Mouse (Mus musculus): ENCODE data around the gene Pop5. TPM values are rescaled to one million over a fixed set of nuclear protein-coding genes. Genes with fewer than 3 reads are reported as not detected.

Pop5 gene
- polyA plus RNA-seq, 1 experiment from 2014 or later = 92.8 TPM

DNA sequence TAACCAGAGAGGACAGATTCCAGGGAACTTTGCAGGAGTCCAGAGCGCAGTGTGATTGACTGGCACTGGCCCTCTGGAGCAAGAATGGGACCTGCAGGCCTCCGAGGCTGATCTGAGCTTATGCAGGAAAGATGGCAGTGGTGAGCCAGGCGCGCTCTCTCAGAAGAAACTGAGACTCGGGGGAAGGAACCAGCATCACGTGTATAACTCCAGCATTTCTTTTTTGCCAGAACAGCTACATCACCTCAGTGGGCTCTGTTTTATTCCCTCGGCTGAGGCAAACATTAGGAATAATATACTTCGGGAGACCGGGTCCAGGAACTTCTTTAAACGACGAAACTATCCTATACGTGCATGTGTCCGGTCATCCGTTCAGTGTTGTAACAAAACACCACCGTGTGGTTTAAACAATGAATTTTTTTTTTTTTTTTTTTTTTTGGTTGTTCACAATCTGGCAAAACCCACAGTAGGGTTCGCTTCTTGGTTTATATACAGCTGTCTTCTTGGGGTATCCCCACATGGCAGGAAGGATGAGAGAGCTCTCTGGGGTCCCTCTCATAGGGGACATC is 4.0 kb upstream of the Pop5 start:
- 0 out of 2 replicates have a peak overlapping the region, but pooled peaks have one; percentile 15 for H3K4me2 ChIP-seq (ENCODE audit: low read length)
- H3K9me3 ChIP-seq (replicated peaks; ENCODE audit: control insufficient read depth, low read length, poor library complexity, severe bottlenecking) = no peaks in the 10 kb centered on the region
- WGBS = 40% methylated on average over 16 of the region's 16 CpGs

GRCm38 (mm10) chr5:115232516-115232915 is 3.1 kb upstream of the Pop5 start:
- 0 out of 2 replicates have a peak, but pooled peaks cover 3% of the 10 kb centered on the region for H3K27me3 ChIP-seq (ENCODE audit: control insufficient read depth, insufficient read depth, low read depth, low read length)
- no peaks in the 10 kb centered on the region for H3K9me3 ChIP-seq (replicated peaks; ENCODE audit: control insufficient read depth, low read length, poor library complexity, severe bottlenecking)
- H3K4me3 ChIP-seq (ENCODE audit: low read depth, low read length) = no peak overlapping the region
- WGBS = 76% methylated on average over 6 of the region's 6 CpGs
- H3K4me1 ChIP-seq (ENCODE audit: control insufficient read depth, insufficient read depth, low read length) = peaks cover 9% of the 10 kb centered on the region; the same call in 1 of the 2 replicates
- ATAC-seq = no peak
- H3K4me2 ChIP-seq (ENCODE audit: low read length) = no peak overlapping the region
- no peak overlapping the region for H3K9ac ChIP-seq (ENCODE audit: low read depth, low read length)
- H3K36me3 ChIP-seq (ENCODE audit: control insufficient read depth, insufficient read depth, low read length) = no peaks in the 10 kb centered on the region
- H3K27ac ChIP-seq (ENCODE audit: low read length) = no peak overlapping the region

More for the DNA sequence above, 4.0 kb upstream of the Pop5 start:
- Histone ChIP-seq H3K4me3 (ENCODE audit: low read depth, low read length) (no peak overlapping the region), H3K36me3 (ENCODE audit: control insufficient read depth, insufficient read depth, low read length) (no peaks in the 10 kb centered on the region), H3K27me3 (ENCODE audit: control insufficient read depth, insufficient read depth, low read depth, low read length) (0 out of 2 replicates have a peak, but pooled peaks cover 3% of the 10 kb centered on the region), H3K4me1 (ENCODE audit: control insufficient read depth, insufficient read depth, low read length) (peaks cover 7% of the 10 kb centered on the region; the same call in 1 of the 2 replicates), H3K9ac (ENCODE audit: low read depth, low read length) (no peak overlapping the region), H3K27ac (ENCODE audit: low read length) (no peak overlapping the region)
- ATAC-seq = no peak

DNA sequence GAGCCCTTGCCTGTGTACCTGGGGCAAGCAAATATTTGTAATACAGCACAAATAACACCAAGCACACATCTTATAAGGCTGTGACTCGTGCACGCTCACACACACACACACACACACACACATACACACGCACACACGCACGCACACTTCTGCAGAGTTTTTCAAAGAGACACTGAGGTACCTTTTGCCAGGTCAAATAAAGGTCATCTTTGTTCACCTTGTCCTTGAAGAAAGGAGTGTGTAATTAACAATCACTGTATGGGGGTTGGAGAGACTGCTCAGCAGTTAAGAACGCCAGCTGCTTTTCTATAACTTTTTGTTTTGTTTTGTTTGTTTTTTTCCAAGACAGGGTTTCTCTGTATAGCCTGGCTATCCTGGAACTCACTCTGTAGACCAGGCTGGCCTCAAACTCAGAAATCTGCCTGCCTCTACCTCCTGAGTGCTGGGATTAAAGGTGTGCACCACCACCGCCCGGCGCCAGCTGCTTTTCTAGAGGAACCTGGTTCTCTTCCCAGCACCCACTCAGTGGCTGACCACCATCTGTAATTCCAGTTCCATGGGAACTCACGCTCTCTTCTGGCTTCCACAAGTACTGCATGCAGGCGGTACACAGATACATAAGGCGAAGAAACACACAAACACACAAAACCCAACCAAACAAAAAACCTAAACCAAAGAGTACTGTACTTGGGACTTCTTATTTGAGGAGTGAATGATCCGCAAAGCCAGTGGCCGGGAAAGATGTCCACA is 2.4 kb upstream of the Pop5 start:
- Histone ChIP-seq H3K27ac (ENCODE audit: low read length) (no peak overlapping the region), H3K9me3 (replicated peaks; ENCODE audit: control insufficient read depth, low read length, poor library complexity, severe bottlenecking) (no peaks in the 10 kb centered on the region), H3K36me3 (ENCODE audit: control insufficient read depth, insufficient read depth, low read length) (no peaks in the 10 kb centered on the region), H3K4me3 (ENCODE audit: low read depth, low read length) (no peak overlapping the region), H3K4me2 (ENCODE audit: low read length) (no peak overlapping the region), H3K27me3 (ENCODE audit: control insufficient read depth, insufficient read depth, low read depth, low read length) (0 out of 2 replicates have a peak, but pooled peaks cover 3% of the 10 kb centered on the region), H3K9ac (ENCODE audit: low read depth, low read length) (no peak overlapping the region), H3K4me1 (ENCODE audit: control insufficient read depth, insufficient read depth, low read length) (peaks cover 9% of the 10 kb centered on the region; the same call in 1 of the 2 replicates)
- ATAC-seq = no peak
- WGBS = 90% methylated on average over 14 of the region's 14 CpGs

GRCm38 (mm10) chr5:115234519-115234918 is 1.1 kb upstream of the Pop5 start:
- 0 out of 2 replicates have a peak, but pooled peaks cover 1% of the 10 kb centered on the region for H3K27me3 ChIP-seq (ENCODE audit: control insufficient read depth, insufficient read depth, low read depth, low read length)
- H3K4me3 ChIP-seq (ENCODE audit: low read depth, low read length) = no peak overlapping the region
- no peaks in the 10 kb centered on the region for H3K36me3 ChIP-seq (ENCODE audit: control insufficient read depth, insufficient read depth, low read length)
- H3K9ac ChIP-seq (ENCODE audit: low read depth, low read length) = no peak overlapping the region
- H3K9me3 ChIP-seq (replicated peaks; ENCODE audit: control insufficient read depth, low read length, poor library complexity, severe bottlenecking) = no peaks in the 10 kb centered on the region
- H3K27ac ChIP-seq (ENCODE audit: low read length) = no peak overlapping the region
- ATAC-seq = no peak
- no peak overlapping the region for H3K4me2 ChIP-seq (ENCODE audit: low read length)
- peaks cover 16% of the 10 kb centered on the region; the same call in 1 of the 2 replicates for H3K4me1 ChIP-seq (ENCODE audit: control insufficient read depth, insufficient read depth, low read length)
- WGBS = 48% methylated on average over 6 of the region's 6 CpGs

DNA sequence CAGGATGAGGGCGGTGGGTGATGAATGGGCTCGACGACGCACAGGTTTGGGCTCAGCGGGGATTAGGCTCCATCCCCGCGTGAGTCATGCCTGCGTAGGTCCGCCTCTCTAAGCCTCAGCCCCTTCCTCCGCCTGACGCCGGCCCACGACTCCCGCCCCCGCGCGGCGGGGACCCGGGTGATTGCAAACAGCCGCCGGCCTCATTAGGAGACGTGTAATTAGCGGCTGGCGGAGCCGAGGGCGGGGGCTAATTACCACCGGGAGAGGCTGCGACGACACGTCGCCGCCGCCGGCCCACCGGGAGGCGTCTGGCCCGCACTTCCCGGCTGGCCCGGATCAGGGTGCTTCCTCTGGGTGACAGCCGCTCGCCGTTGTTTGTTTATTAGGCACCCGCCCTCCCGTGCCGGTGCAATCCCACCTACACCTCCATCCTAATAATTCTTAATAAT is 289 bp upstream of the Pop5 start:
- H3K27ac ChIP-seq (ENCODE audit: low read length) = peak overlapping the region; percentile 70
- WGBS = under 1% methylated on average over 45 of the region's 45 CpGs
- H3K4me1 ChIP-seq (ENCODE audit: control insufficient read depth, insufficient read depth, low read length) = peaks cover 16% of the 10 kb centered on the region; the same call in 1 of the 2 replicates
- H3K4me2 ChIP-seq (ENCODE audit: low read length) = peak overlapping the region; percentile 74
- H3K27me3 ChIP-seq (ENCODE audit: control insufficient read depth, insufficient read depth, low read depth, low read length) = no peaks in the 10 kb centered on the region
- peak; percentile 55 for ATAC-seq
- peak overlapping the region; percentile 46 for H3K4me3 ChIP-seq (ENCODE audit: low read depth, low read length)
- H3K9ac ChIP-seq (ENCODE audit: low read depth, low read length) = peak overlapping the region; percentile 72
- H3K36me3 ChIP-seq (ENCODE audit: control insufficient read depth, insufficient read depth, low read length) = peaks cover 3% of the 10 kb centered on the region; the same call in 1 of the 2 replicates
- H3K9me3 ChIP-seq (replicated peaks; ENCODE audit: control insufficient read depth, low read length, poor library complexity, severe bottlenecking) = no peaks in the 10 kb centered on the region

DNA sequence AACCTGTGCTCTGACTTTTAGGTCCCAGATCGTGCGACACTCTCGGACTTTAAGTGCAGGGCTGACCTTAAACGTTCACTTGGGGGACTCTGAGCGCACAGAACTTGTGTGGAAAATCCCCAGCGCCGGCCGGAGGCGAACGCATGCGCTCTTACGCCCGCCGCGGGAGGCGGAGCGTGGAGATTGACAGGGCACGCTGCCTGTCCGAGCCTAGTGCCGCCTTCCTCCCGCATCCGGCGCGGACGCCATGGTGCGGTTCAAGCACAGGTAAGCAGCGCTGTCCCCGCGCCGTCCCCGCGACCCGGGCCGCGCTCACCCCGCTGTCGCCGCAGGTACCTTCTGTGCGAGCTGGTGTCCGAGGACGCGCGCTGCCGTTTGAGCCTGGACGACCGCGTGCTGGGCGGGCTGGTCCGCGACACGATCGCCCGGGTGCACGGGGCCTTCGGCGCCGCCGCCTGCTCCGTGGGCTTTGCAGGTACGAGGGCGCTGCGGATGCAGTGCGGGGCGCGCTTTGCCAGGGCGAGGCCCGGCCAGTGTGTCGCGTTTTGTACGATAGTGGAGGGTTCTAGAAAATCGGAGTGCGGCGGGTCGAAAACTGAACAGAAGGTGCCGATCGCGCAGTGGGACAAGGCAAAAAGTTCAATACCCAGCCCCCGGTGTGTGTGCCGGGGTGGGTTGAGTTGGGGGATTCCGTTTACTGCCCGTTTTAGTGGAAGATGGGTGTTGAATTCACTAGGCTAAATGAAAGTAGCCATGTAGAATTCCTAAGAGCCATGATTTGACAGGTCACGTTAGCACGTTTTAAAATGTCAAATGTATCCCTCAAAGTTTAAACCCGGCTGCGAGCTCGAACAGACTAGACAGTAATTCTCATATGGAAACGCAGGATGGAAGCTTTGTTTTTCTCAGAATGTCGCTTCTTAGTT is 2.4 kb downstream of the Pop5 start:
- H3K4me3 ChIP-seq (ENCODE audit: low read depth, low read length) = peak overlapping the region; percentile 85
- H3K27ac ChIP-seq (ENCODE audit: low read length) = peak overlapping the region; percentile 73
- no peaks in the 10 kb centered on the region for H3K27me3 ChIP-seq (ENCODE audit: control insufficient read depth, insufficient read depth, low read depth, low read length)
- no peaks in the 10 kb centered on the region for H3K9me3 ChIP-seq (replicated peaks; ENCODE audit: control insufficient read depth, low read length, poor library complexity, severe bottlenecking)
- peak; percentile 85 for ATAC-seq
- peaks cover 26% of the 10 kb centered on the region for H3K36me3 ChIP-seq (ENCODE audit: control insufficient read depth, insufficient read depth, low read length)
- peak overlapping the region; percentile 87 for H3K4me2 ChIP-seq (ENCODE audit: low read length)
- H3K9ac ChIP-seq (ENCODE audit: low read depth, low read length) = peak overlapping the region; percentile 85
- peaks cover 16% of the 10 kb centered on the region; the same call in 1 of the 2 replicates for H3K4me1 ChIP-seq (ENCODE audit: control insufficient read depth, insufficient read depth, low read length)
- under 1% methylated on average over 88 of the region's 88 CpGs for WGBS

GRCm38 (mm10) chr5:115238729-115239195 is 3.1 kb downstream of the Pop5 start:
- Histone ChIP-seq H3K4me2 (ENCODE audit: low read length) (peak overlapping the region; percentile 87), H3K4me1 (ENCODE audit: control insufficient read depth, insufficient read depth, low read length) (peaks cover 16% of the 10 kb centered on the region; the same call in 1 of the 2 replicates), H3K9me3 (replicated peaks; ENCODE audit: control insufficient read depth, low read length, poor library complexity, severe bottlenecking) (no peaks in the 10 kb centered on the region), H3K9ac (ENCODE audit: low read depth, low read length) (peak overlapping the region; percentile 85), H3K4me3 (ENCODE audit: low read depth, low read length) (peak overlapping the region; percentile 85), H3K36me3 (ENCODE audit: control insufficient read depth, insufficient read depth, low read length) (peaks cover 32% of the 10 kb centered on the region), H3K27me3 (ENCODE audit: control insufficient read depth, insufficient read depth, low read depth, low read length) (no peaks in the 10 kb centered on the region), H3K27ac (ENCODE audit: low read length) (no peak overlapping the region)
- WGBS = 6% methylated on average over 11 of the region's 11 CpGs
- no peak for ATAC-seq

- Histone ChIP-seq H3K4me2 (ENCODE audit: low read length) (no peak overlapping the region), H3K4me3 (ENCODE audit: low read depth, low read length) (no peak overlapping the region), H3K27me3 (ENCODE audit: control insufficient read depth, insufficient read depth, low read depth, low read length) (no peaks in the 10 kb centered on the region), H3K9ac (ENCODE audit: low read depth, low read length) (no peak overlapping the region), H3K27ac (ENCODE audit: low read length) (no peak overlapping the region), H3K4me1 (ENCODE audit: control insufficient read depth, insufficient read depth, low read length) (peaks cover 13% of the 10 kb centered on the region; the same call in 1 of the 2 replicates), H3K9me3 (replicated peaks; ENCODE audit: control insufficient read depth, low read length, poor library complexity, severe bottlenecking) (no peaks in the 10 kb centered on the region), H3K36me3 (ENCODE audit: control insufficient read depth, insufficient read depth, low read length) (peaks cover 43% of the 10 kb centered on the region)
- 89% methylated on average over 11 of the region's 11 CpGs for WGBS
- ATAC-seq = no peak
Observed at GRCm38 (mm10) chr5:115240191-115240590, 4.6 kb downstream of the Pop5 start.

All from midbrain, embryonic 16.5 days (tissue).